Mouse (Mus musculus) regulatory T cell (primary cell): Measurements from ENCODE around the gene 4933417A18Rik.
"Not testable (repeated sequence)": the region's sequence is repeated elsewhere in the genome, so short reads cannot be mapped to it uniquely, and the experiment has no call there.

ENCODE experiments used
- in situ Hi-C: fragments of 300-600 bp; cut with MboI, MseI; formaldehyde crosslinking; loops from one replicate; pipeline ENCODE4 v1.15.1; 2025; ENCODE audit warnings: high pct_unique_total_duplicates

Gene 4933417A18Rik

GRCm38 (mm10) chr13:34973149-34973548, 48.9 kb downstream of the 4933417A18Rik start:
- in situ Hi-C loops = no loop called here

- in situ Hi-C loops = no loop called here
These were observed 49.6 kb downstream of the 4933417A18Rik start for GRCm38 (mm10) chr13:34973770-34974169.

- in situ Hi-C loops = no loop called here
These were observed 51.9 kb downstream of the 4933417A18Rik start for GRCm38 (mm10) chr13:34976116-34976515.

- in situ Hi-C loops = no loop called here
These were observed 53.2 kb downstream of the 4933417A18Rik start for GRCm38 (mm10) chr13:34977410-34977809.

GRCm38 (mm10) chr13:34978635-34979034, 54.4 kb downstream of the 4933417A18Rik start:
- in situ Hi-C loops = not testable (repeated sequence)

GRCm38 (mm10) chr13:34983479-34983878, 59.3 kb downstream of the 4933417A18Rik start:
- in situ Hi-C loops = not testable (repeated sequence)

GRCm38 (mm10) chr13:34991581-34992273, 67.5 kb downstream of the 4933417A18Rik start:
- in situ Hi-C loops = loop anchor here (10.0 kb wide), 1 partner anchor 117 kb away; the partner anchor contains the start of gene Prpf4b

- in situ Hi-C loops = loop anchor here (10.0 kb wide), 1 partner anchor 118 kb away; the partner anchor contains the start of gene Prpf4b
These were observed 68.9 kb downstream of the 4933417A18Rik start for GRCm38 (mm10) chr13:34993085-34993484.

- in situ Hi-C loops = loop anchor here (10.0 kb wide), 1 partner anchor 119 kb away; the partner anchor contains the start of gene Prpf4b
These were observed 69.4 kb downstream of the 4933417A18Rik start for GRCm38 (mm10) chr13:34993595-34993982.

GRCm38 (mm10) chr13:34993983-34994811, 70.0 kb downstream of the 4933417A18Rik start:
- in situ Hi-C loops = loop anchor here (10.0 kb wide), 1 partner anchor 119 kb away; the partner anchor contains the start of gene Prpf4b

- in situ Hi-C loops = loop anchor here (10.0 kb wide), 1 partner anchor 121 kb away; the partner anchor contains the start of gene Prpf4b
These were observed 71.7 kb downstream of the 4933417A18Rik start for GRCm38 (mm10) chr13:34995925-34996324.
